In genomic region chr13:42623491-42623890, GRCm38 (mm10) we compare ENCODE assay signal across 9 mouse cellular contexts. TPM values are rescaled to one million over a fixed set of nuclear protein-coding genes. Genes with fewer than 3 reads are reported as not detected.
DNase-seq lines count a peak whose midpoint lies in the region; ATAC-seq lines count a peak whose summit lies in the region.
"Had no signal": no experiment of that assay in that cellular context is flagged by ENCODE, and none has a peak within 500 bp of the region (broad histone marks: within the 10 kb centered on the region; RNA-seq: fewer than 3 reads in every experiment).

No protein-coding gene starts in this region.

- H3K27ac ChIP-seq in forebrain, embryonic 14.5 days (ENCODE audit: low read depth, low read length) = no peak overlapping the region
- H3K27ac ChIP-seq in forebrain, embryonic 11.5 days (ENCODE audit: low read depth, low read length) = no peak overlapping the region
- no peak overlapping the region for H3K27ac ChIP-seq in limb, embryonic 11.5 days (replicated peaks; ENCODE audit: low read depth, low read length)
- H3K27ac ChIP-seq: limb, embryonic 12.5 days had no signal

- no peak overlapping the region for H3K4me3 ChIP-seq in forebrain, embryonic 14.5 days (ENCODE audit: low read depth, low read length)
- no peak overlapping the region for H3K4me3 ChIP-seq in forebrain, embryonic 11.5 days (ENCODE audit: low read depth, low read length)
- H3K4me3 ChIP-seq in limb, embryonic 11.5 days (ENCODE audit: low read depth, low read length) = no peak overlapping the region
- H3K4me3 ChIP-seq: limb, embryonic 12.5 days had no signal

- no peak overlapping the region for H3K4me2 ChIP-seq in forebrain, embryonic 14.5 days (ENCODE audit: low read length)
- H3K4me2 ChIP-seq in forebrain, embryonic 11.5 days (ENCODE audit: low read depth, low read length, severe bottlenecking) = no peak overlapping the region
- no peak overlapping the region for H3K4me2 ChIP-seq in limb, embryonic 11.5 days (ENCODE audit: low read depth, severe bottlenecking)
- H3K4me2 ChIP-seq: limb, embryonic 12.5 days had no signal

- H3K36me3 ChIP-seq in forebrain, embryonic 14.5 days (ENCODE audit: control insufficient read depth, insufficient read depth, low read length) = no peaks in the 10 kb centered on the region
- H3K36me3 ChIP-seq in forebrain, embryonic 11.5 days (ENCODE audit: control insufficient read depth, insufficient read depth, low read length) = no peaks in the 10 kb centered on the region
- H3K36me3 ChIP-seq in limb, embryonic 11.5 days (ENCODE audit: control insufficient read depth, insufficient read depth, low read length) = no peaks in the 10 kb centered on the region
- H3K36me3 ChIP-seq: limb, embryonic 12.5 days had no signal

- no peaks in the 10 kb centered on the region for H3K27me3 ChIP-seq in forebrain, embryonic 14.5 days (replicated peaks; ENCODE audit: control insufficient read depth, insufficient read depth, low read length)
- no peaks in the 10 kb centered on the region for H3K27me3 ChIP-seq in forebrain, embryonic 11.5 days (ENCODE audit: control insufficient read depth, insufficient read depth, low read length)
- H3K27me3 ChIP-seq in limb, embryonic 11.5 days (ENCODE audit: control insufficient read depth, insufficient read depth, low read length) = no peaks in the 10 kb centered on the region
- H3K27me3 ChIP-seq: limb, embryonic 12.5 days had no signal

- H3K4me1 ChIP-seq in forebrain, embryonic 14.5 days (ENCODE audit: control insufficient read depth, insufficient read depth, low read length) = no peaks in the 10 kb centered on the region
- no peaks in the 10 kb centered on the region for H3K4me1 ChIP-seq in forebrain, embryonic 11.5 days (replicated peaks; ENCODE audit: control insufficient read depth, insufficient read depth, low read length)
- H3K4me1 ChIP-seq in limb, embryonic 11.5 days (ENCODE audit: control insufficient read depth, insufficient read depth, low read length) = no peaks in the 10 kb centered on the region
- H3K4me1 ChIP-seq: limb, embryonic 12.5 days had no signal

- DNase-seq in forebrain, embryonic 14.5 days (ENCODE audit: low spot score) = peak; percentile 77
- DNase-seq in forebrain, embryonic 11.5 days (ENCODE audit: low spot score) = no peak
- DNase-seq in ovary, postnatal 36 days (ENCODE audit: low spot score) = peak; percentile 22
- DNase-seq in ovary, adult 18-20 months (ENCODE audit: low spot score) = no peak
- peak; percentile 32 to 48 for DNase-seq in frontal cortex, postnatal 25 days (ENCODE audit: low spot score in 2 of 2)
- DNase-seq in limb, embryonic 11.5 days (ENCODE audit: low spot score) = peak; percentile 32
- no peak for DNase-seq in yolk sac, embryonic 10.5 days (ENCODE audit: low spot score)

- no peaks in the 10 kb centered on the region for H3K9me3 ChIP-seq in forebrain, embryonic 14.5 days (replicated peaks; ENCODE audit: control insufficient read depth, low read length)
- H3K9me3 ChIP-seq in forebrain, embryonic 11.5 days (ENCODE audit: control insufficient read depth, low read length) = no peaks in the 10 kb centered on the region
- no peaks in the 10 kb centered on the region for H3K9me3 ChIP-seq in limb, embryonic 11.5 days (ENCODE audit: control insufficient read depth, low read length)
- H3K9me3 ChIP-seq: limb, embryonic 12.5 days had no signal

- no peak overlapping the region for H3K9ac ChIP-seq in forebrain, embryonic 14.5 days (ENCODE audit: low read length)
- no peak overlapping the region for H3K9ac ChIP-seq in forebrain, embryonic 11.5 days (ENCODE audit: low read length)
- H3K9ac ChIP-seq in limb, embryonic 11.5 days (ENCODE audit: low read length) = no peak overlapping the region
- H3K9ac ChIP-seq: limb, embryonic 12.5 days had no signal

- WGBS in forebrain, embryonic 14.5 days = 47% methylated on average over 5 of the region's 5 CpGs
- WGBS in forebrain, embryonic 11.5 days = 60% methylated on average over 5 of the region's 5 CpGs
- WGBS in limb, embryonic 11.5 days = 59% methylated on average over 5 of the region's 5 CpGs

- no peak for ATAC-seq in forebrain, embryonic 14.5 days
- ATAC-seq in forebrain, embryonic 11.5 days (replicated peaks; ENCODE audit: low FRiP score) = no peak
- no peak for ATAC-seq in limb, embryonic 11.5 days (ENCODE audit: insufficient number of reproducible peaks, low FRiP score, low TSS enrichment, low read depth)
- ATAC-seq in megakaryocyte-erythroid progenitor cell, adult 5-6 weeks (replicated peaks; ENCODE audit: low FRiP score, low TSS enrichment, poor library complexity, severe bottlenecking) = no peak

RNA-seq across cellular contexts. Expression of gene Phactr1, which starts 56.9 kb away (rescaled TPM):
- 47.3 and 56.1 TPM in 2 replicates for polyA plus RNA-seq in forebrain, embryonic 14.5 days (2014; fragmentation: Nextera tagmentation; extraction: Ambion mirVana)
- polyA plus RNA-seq in forebrain, embryonic 11.5 days (2014; fragmentation: Nextera tagmentation; extraction: Ambion mirVana) = 11.0 and 12.4 TPM in 2 replicates
- polyA plus RNA-seq in limb, embryonic 11.5 days (2014; fragmentation: Nextera tagmentation; extraction: Ambion mirVana) = 4.7 and 5.4 TPM in 2 replicates
- total RNA-seq in megakaryocyte-erythroid progenitor cell, adult 5-6 weeks (2014; fragmentation: Nextera tagmentation) = not detected in 2 replicates
- total RNA-seq in megakaryocyte-erythroid progenitor cell, adult 5-6 weeks (2017) = 0.47 TPM in 1 of 2 replicates, not detected in the other

Comparison
In these comparisons a context has a peak if more than half of its experiments do, and no peak if none do; other contexts are left out.
1. DNase-seq: peak in forebrain, embryonic 14.5 days (single experiment), ovary, postnatal 36 days (single experiment), frontal cortex, postnatal 25 days (2 of 2) and limb, embryonic 11.5 days (single experiment); none in forebrain, embryonic 11.5 days (single experiment), ovary, adult 18-20 months (single experiment) and yolk sac, embryonic 10.5 days (single experiment).